Mouse (Mus musculus): ENCODE results near the gene Ercc2. TPM values are rescaled to one million over a fixed set of nuclear protein-coding genes. Genes with fewer than 3 reads are reported as not detected.

The Ercc2 gene
- polyA plus RNA-seq, 1 experiment from 2014 or later, result 5.9 TPM

DNA sequence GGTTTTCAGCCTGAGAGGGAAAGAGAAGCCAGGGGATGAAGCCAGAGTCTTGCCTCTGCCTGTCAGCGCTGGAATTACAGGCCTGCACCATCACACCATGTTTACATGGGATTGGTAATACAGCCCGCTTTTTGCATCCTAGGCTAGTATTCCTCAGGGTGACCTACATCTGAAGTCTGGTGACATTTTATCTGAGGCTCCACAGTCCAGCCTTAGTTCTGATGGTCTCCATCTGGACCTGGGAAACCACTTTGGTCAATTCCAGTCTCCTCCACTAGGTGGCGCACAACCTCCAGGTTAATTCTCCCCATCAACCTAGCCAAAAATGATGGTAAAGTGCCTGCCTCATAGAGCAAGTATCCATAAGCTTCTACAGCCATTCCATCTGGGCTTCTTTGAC, 61.5 kb downstream of the Ercc2 start:
- 38% methylated on average over 3 of the region's 3 CpGs for WGBS (ENCODE audit: insufficient replicate concordance)
- Histone ChIP-seq H3K27ac (ENCODE audit: low read length) (no peak overlapping the region), H3K4me2 (ENCODE audit: low read depth, low read length) (no peak overlapping the region), H3K36me3 (ENCODE audit: control insufficient read depth, insufficient read depth) (no peaks in the 10 kb centered on the region; the same call in 1 of the 2 replicates), H3K9ac (ENCODE audit: low read depth, low read length) (no peak overlapping the region), H3K4me3 (ENCODE audit: low read depth, low read length) (no peak overlapping the region), H3K9me3 (replicated peaks; ENCODE audit: control insufficient read depth, low read length) (no peaks in the 10 kb centered on the region), H3K4me1 (ENCODE audit: control insufficient read depth, low read depth, low read length) (no peaks in the 10 kb centered on the region), H3K27me3 (ENCODE audit: control insufficient read depth, insufficient read depth, low read depth, low read length) (no peaks in the 10 kb centered on the region)
- ATAC-seq (ENCODE audit: low read depth), result no peak

GRCm38 (mm10) chr7:19444801-19445200, 63.0 kb downstream of the Ercc2 start:
- Histone ChIP-seq H3K4me3 (ENCODE audit: low read depth, low read length) (no peak overlapping the region), H3K9me3 (replicated peaks; ENCODE audit: control insufficient read depth, low read length) (no peaks in the 10 kb centered on the region), H3K4me2 (ENCODE audit: low read depth, low read length) (no peak overlapping the region), H3K27ac (ENCODE audit: low read length) (no peak overlapping the region), H3K9ac (ENCODE audit: low read depth, low read length) (no peak overlapping the region), H3K36me3 (ENCODE audit: control insufficient read depth, insufficient read depth) (no peaks in the 10 kb centered on the region; the same call in 1 of the 2 replicates), H3K4me1 (ENCODE audit: control insufficient read depth, low read depth, low read length) (no peaks in the 10 kb centered on the region), H3K27me3 (ENCODE audit: control insufficient read depth, insufficient read depth, low read depth, low read length) (no peaks in the 10 kb centered on the region)
- WGBS (ENCODE audit: insufficient replicate concordance), result 73% methylated on average over 12 of the region's 12 CpGs
- ATAC-seq (ENCODE audit: low read depth), result no peak

MicroRNA genes within 50 kb of the gene (microRNA counts, 519-probe panel; counts per million panel counts)
- 60.7 counts per million for microRNA mmu-miR-343

Small RNA genes within 50 kb of the gene (microRNA-seq; reads per million reads assigned to microRNA genes)
- gene Mir343, result not detected

Other genes starting within 250 kb of the Ercc2 start
- 3.9 and 4.0 TPM in 2 replicates for gene Qpctl, start 232.7 kb upstream of the Ercc2 start, polyA plus RNA-seq (2015; fragmentation: Nextera tagmentation; extraction: Ambion mirVana)
- gene Snrpd2, start 232.3 kb upstream of the Ercc2 start, polyA plus RNA-seq (2015; fragmentation: Nextera tagmentation; extraction: Ambion mirVana), result 47.9 and 54.4 TPM in 2 replicates
- gene Gipr, start 215.9 kb upstream of the Ercc2 start, polyA plus RNA-seq (2015; fragmentation: Nextera tagmentation; extraction: Ambion mirVana), result 0.99 and 2.1 TPM in 2 replicates
- 4.0 and 5.0 TPM in 2 replicates for gene Eml2, start 205.6 kb upstream of the Ercc2 start, polyA plus RNA-seq (2015; fragmentation: Nextera tagmentation; extraction: Ambion mirVana)
- gene Gpr4, start 169.5 kb upstream of the Ercc2 start, polyA plus RNA-seq (2015; fragmentation: Nextera tagmentation; extraction: Ambion mirVana), result 0.49 and 0.60 TPM in 2 replicates
- gene Opa3, start 153.7 kb upstream of the Ercc2 start, polyA plus RNA-seq (2015; fragmentation: Nextera tagmentation; extraction: Ambion mirVana), result 13.2 and 14.3 TPM in 2 replicates
- gene Vasp, start 110.2 kb upstream of the Ercc2 start, polyA plus RNA-seq (2015; fragmentation: Nextera tagmentation; extraction: Ambion mirVana), result 32.8 and 33.0 TPM in 2 replicates
- 0.11 TPM in 1 of 2 replicates, not detected in the other for gene Ppm1n, start 101.9 kb upstream of the Ercc2 start, polyA plus RNA-seq (2015; fragmentation: Nextera tagmentation; extraction: Ambion mirVana)
- gene Rtn2, start 99.4 kb upstream of the Ercc2 start, polyA plus RNA-seq (2015; fragmentation: Nextera tagmentation; extraction: Ambion mirVana), result 2.9 and 4.1 TPM in 2 replicates
- gene Fosb, start 72.0 kb upstream of the Ercc2 start, polyA plus RNA-seq (2015; fragmentation: Nextera tagmentation; extraction: Ambion mirVana), result not detected in 2 replicates
- gene Ercc1, start 37.2 kb upstream of the Ercc2 start, polyA plus RNA-seq (2015; fragmentation: Nextera tagmentation; extraction: Ambion mirVana), result 11.4 and 14.5 TPM in 2 replicates
- 6.8 TPM in 2 replicates for gene Cd3eap, start 22.5 kb upstream of the Ercc2 start, polyA plus RNA-seq (2015; fragmentation: Nextera tagmentation; extraction: Ambion mirVana)
- gene Ppp1r13l, start 22.3 kb upstream of the Ercc2 start, polyA plus RNA-seq (2015; fragmentation: Nextera tagmentation; extraction: Ambion mirVana), result 0.57 and 0.85 TPM in 2 replicates
- 0.34 and 0.51 TPM in 2 replicates for gene Klc3, start 22.1 kb downstream of the Ercc2 start, polyA plus RNA-seq (2015; fragmentation: Nextera tagmentation; extraction: Ambion mirVana)
- gene Ckm, start 22.8 kb downstream of the Ercc2 start, polyA plus RNA-seq (2015; fragmentation: Nextera tagmentation; extraction: Ambion mirVana), result 27.9 and 65.4 TPM in 2 replicates
- 0.99 and 1.3 TPM in 2 replicates for gene Mark4, start 76.8 kb downstream of the Ercc2 start, polyA plus RNA-seq (2015; fragmentation: Nextera tagmentation; extraction: Ambion mirVana)
- 0.54 and 0.55 TPM in 2 replicates for gene Exoc3l2, start 81.3 kb downstream of the Ercc2 start, polyA plus RNA-seq (2015; fragmentation: Nextera tagmentation; extraction: Ambion mirVana)
- 0.65 and 0.72 TPM in 2 replicates for gene Bloc1s3, start 126.4 kb downstream of the Ercc2 start, polyA plus RNA-seq (2015; fragmentation: Nextera tagmentation; extraction: Ambion mirVana)
- 37.2 and 37.4 TPM in 2 replicates for gene Trappc6a, start 126.4 kb downstream of the Ercc2 start, polyA plus RNA-seq (2015; fragmentation: Nextera tagmentation; extraction: Ambion mirVana)
- gene Nkpd1, start 135.8 kb downstream of the Ercc2 start, polyA plus RNA-seq (2015; fragmentation: Nextera tagmentation; extraction: Ambion mirVana), result not detected in 2 replicates
- 9.5 and 11.3 TPM in 2 replicates for gene Ppp1r37, start 181.1 kb downstream of the Ercc2 start, polyA plus RNA-seq (2015; fragmentation: Nextera tagmentation; extraction: Ambion mirVana)
- gene Zfp296, start 195.3 kb downstream of the Ercc2 start, polyA plus RNA-seq (2015; fragmentation: Nextera tagmentation; extraction: Ambion mirVana), result 0.48 and 0.59 TPM in 2 replicates
- gene Gemin7, start 195.6 kb downstream of the Ercc2 start, polyA plus RNA-seq (2015; fragmentation: Nextera tagmentation; extraction: Ambion mirVana), result 71.1 and 74.2 TPM in 2 replicates
- 9.4 and 11.4 TPM in 2 replicates for gene Clasrp, start 222.5 kb downstream of the Ercc2 start, polyA plus RNA-seq (2015; fragmentation: Nextera tagmentation; extraction: Ambion mirVana)
- 1.5 and 1.7 TPM in 2 replicates for gene Relb, start 247.4 kb downstream of the Ercc2 start, polyA plus RNA-seq (2015; fragmentation: Nextera tagmentation; extraction: Ambion mirVana)

Measured in liver, embryonic 16.5 days (tissue).